Mouse (Mus musculus): ENCODE results near the gene Cd200. TPM values are rescaled to one million over a fixed set of nuclear protein-coding genes. Genes with fewer than 3 reads are reported as not detected.

Cd200 gene
- polyA plus RNA-seq, 1 experiment from 2014 or later: 68.5 TPM

DNA sequence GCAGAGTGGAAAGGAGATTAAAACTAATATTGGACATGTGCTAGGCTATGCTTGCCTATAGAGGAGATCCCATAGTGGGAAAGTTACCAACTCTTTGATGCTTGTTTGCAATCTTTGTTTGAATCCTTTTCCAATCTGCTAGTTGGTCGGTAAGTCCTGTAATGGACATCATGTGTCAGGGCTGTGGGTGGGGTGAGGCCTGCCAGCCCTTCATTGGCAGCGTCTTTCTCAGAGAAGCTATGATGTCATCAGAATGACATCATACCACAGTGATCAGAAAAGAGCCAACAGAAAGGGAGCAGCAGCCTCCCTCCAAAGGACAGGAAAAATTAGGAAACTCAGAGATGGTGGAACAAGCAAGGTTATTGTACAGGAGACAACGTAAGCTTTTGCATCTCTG is 9.4 kb downstream of the Cd200 start:
- no peak overlapping the region for H3K27ac ChIP-seq
- no peak overlapping the region for H3K4me3 ChIP-seq
- H3K27me3 ChIP-seq: no peaks in the 10 kb centered on the region
- H3K36me3 ChIP-seq: no peaks in the 10 kb centered on the region; the same call in 1 of the 2 replicates
- H3K9me3 ChIP-seq: no peaks in the 10 kb centered on the region
- no peak overlapping the region for H3K4me2 ChIP-seq
- ATAC-seq (ENCODE audit: borderline replicate concordance, extremely low read depth, low FRiP score, low TSS enrichment): no peak
- peaks cover 13% of the 10 kb centered on the region for H3K4me1 ChIP-seq
- H3K9ac ChIP-seq: no peak overlapping the region
- 76% methylated on average over 3 of the region's 3 CpGs for WGBS

DNA sequence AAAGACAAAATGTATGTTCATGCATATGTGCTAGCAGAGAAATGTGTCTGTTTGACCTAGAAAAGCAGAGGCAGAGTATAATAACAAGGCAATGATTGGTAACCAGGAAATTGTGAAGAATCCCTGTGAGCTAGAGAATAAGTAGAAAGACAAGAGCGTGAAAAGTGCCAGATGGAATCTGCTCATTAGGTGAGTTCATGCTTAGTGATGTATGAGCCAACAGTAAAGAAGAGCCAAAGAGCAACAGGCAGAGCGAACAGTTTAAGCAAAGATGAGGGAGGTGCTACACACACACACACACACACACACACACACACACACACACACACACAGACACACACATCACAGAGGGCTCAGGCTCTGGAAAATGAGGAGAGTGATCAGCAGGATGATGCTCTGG is 11.4 kb downstream of the Cd200 start:
- Histone ChIP-seq H3K9me3 (no peaks in the 10 kb centered on the region), H3K27ac (no peak overlapping the region), H3K4me1 (peaks cover 10% of the 10 kb centered on the region), H3K9ac (no peak overlapping the region), H3K4me3 (no peak overlapping the region), H3K4me2 (no peak overlapping the region), H3K36me3 (no peaks in the 10 kb centered on the region; the same call in 1 of the 2 replicates), H3K27me3 (no peaks in the 10 kb centered on the region)
- 77% methylated on average over 2 of the region's 2 CpGs for WGBS
- ATAC-seq (ENCODE audit: borderline replicate concordance, extremely low read depth, low FRiP score, low TSS enrichment): no peak

DNA sequence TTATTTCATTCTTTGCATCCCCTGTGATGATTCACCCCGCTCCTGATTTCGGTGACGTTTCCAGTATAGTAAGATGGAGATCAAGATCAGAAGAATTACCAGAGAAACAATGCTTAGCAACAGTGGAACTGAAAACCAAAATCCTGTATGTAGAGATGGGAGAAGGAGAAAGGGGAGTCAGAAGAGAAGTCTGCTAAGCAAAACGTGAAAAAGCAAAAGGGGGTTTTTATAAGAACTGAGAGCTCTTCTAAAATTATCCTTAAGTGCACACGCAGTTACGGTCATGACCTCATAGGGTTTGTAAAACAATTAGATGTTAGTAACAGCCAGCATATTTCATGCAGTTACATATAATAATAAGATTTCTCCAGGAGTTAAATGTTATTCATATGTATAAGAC is 16.6 kb downstream of the Cd200 start:
- Histone ChIP-seq H3K4me3 (no peak overlapping the region), H3K9ac (no peak overlapping the region), H3K9me3 (no peaks in the 10 kb centered on the region), H3K27me3 (no peaks in the 10 kb centered on the region), H3K36me3 (no peaks in the 10 kb centered on the region; the same call in 1 of the 2 replicates), H3K4me2 (no peak overlapping the region), H3K4me1 (no peaks in the 10 kb centered on the region), H3K27ac (no peak overlapping the region)
- no peak for ATAC-seq (ENCODE audit: borderline replicate concordance, extremely low read depth, low FRiP score, low TSS enrichment)
- WGBS: 84% methylated on average over 6 of the region's 6 CpGs

DNA sequence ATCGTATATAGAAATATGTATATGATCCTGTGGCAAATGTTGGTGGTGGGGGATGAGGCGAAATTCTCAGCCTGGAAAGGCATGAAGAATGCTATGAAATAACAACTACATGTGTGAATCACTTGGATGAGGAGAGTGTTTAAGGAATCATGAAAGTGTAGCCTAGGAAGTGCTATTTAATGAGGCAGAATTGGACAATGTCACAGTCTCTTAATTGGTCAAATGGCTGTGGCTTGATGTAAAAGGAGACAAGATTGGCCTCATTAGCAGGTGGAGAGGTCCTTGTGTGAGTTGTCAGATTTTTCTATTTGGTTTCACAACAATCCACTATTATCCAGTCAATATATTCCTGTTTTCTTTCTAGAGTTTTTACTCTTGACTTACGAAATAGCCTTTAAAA is 17.2 kb downstream of the Cd200 start:
- no peaks in the 10 kb centered on the region for H3K9me3 ChIP-seq
- H3K4me3 ChIP-seq: no peak overlapping the region
- no peak overlapping the region for H3K27ac ChIP-seq
- 91% methylated on average over 3 of the region's 3 CpGs for WGBS
- no peak overlapping the region for H3K4me2 ChIP-seq
- no peak for ATAC-seq (ENCODE audit: borderline replicate concordance, extremely low read depth, low FRiP score, low TSS enrichment)
- H3K4me1 ChIP-seq: no peaks in the 10 kb centered on the region
- no peak overlapping the region for H3K9ac ChIP-seq
- no peaks in the 10 kb centered on the region for H3K27me3 ChIP-seq
- H3K36me3 ChIP-seq: no peaks in the 10 kb centered on the region; the same call in 1 of the 2 replicates

DNA sequence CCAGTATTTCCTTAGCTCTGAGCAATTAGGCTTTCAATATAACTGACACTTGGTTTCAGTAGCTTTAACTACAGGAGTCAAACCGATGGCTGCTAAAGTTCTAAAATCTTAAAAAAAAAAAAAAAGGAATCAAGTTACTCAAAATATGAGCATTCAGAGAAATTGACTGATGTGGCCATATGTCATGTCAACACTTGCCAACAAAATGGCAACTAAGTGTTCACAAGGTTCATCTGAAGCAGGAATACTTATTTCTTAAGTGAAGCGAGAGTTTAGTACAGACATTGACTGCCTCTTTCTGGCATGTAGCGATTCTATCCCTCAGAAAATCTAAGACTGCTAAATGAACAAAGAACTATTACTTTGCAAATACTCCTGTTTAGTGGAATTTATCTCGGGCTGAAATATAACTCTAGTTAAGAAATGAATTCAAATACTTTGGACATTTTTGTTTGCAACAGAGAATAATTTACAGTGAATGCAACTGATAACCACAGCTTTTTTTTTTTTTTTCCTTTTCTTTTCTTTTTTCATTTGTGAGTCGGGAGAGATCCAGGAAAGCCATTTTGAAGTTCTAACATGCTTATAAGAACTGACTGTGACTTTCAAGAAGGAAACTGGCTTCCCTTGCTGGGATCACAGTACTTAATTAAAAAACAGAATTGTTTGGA is 18.4 kb downstream of the Cd200 start:
- Histone ChIP-seq H3K27me3 (no peaks in the 10 kb centered on the region), H3K4me1 (no peaks in the 10 kb centered on the region), H3K36me3 (no peaks in the 10 kb centered on the region; the same call in 1 of the 2 replicates), H3K27ac (no peak overlapping the region), H3K9me3 (no peaks in the 10 kb centered on the region), H3K4me2 (no peak overlapping the region), H3K9ac (no peak overlapping the region), H3K4me3 (no peak overlapping the region)
- WGBS: 53% methylated on average over 5 of the region's 5 CpGs
- no peak for ATAC-seq (ENCODE audit: borderline replicate concordance, extremely low read depth, low FRiP score, low TSS enrichment)

DNA sequence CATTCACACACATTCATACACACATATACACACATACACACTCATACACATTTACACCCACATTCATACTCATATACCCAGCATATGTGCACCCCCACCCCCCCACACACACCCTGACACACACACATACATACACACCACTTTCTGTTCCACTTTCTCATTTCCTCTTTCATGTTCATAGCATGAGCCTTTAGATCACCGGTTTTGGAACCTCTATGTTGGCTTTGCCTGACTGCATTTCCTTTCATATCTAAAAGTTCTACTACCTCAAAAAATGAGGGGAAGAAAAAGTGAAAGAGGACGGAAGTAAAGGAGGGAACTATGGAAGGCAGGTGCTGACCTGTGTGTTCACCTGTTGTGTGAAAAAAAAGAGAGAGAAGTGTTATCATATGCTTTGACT is 19.0 kb downstream of the Cd200 start:
- no peak overlapping the region for H3K9ac ChIP-seq
- no peaks in the 10 kb centered on the region; the same call in 1 of the 2 replicates for H3K36me3 ChIP-seq
- no peak overlapping the region for H3K27ac ChIP-seq
- no peaks in the 10 kb centered on the region for H3K4me1 ChIP-seq
- no peaks in the 10 kb centered on the region for H3K27me3 ChIP-seq
- no peak overlapping the region for H3K4me3 ChIP-seq
- H3K4me2 ChIP-seq: no peak overlapping the region
- H3K9me3 ChIP-seq: no peaks in the 10 kb centered on the region
- no peak for ATAC-seq (ENCODE audit: borderline replicate concordance, extremely low read depth, low FRiP score, low TSS enrichment)
- WGBS: 70% methylated on average over 2 of the region's 2 CpGs

DNA sequence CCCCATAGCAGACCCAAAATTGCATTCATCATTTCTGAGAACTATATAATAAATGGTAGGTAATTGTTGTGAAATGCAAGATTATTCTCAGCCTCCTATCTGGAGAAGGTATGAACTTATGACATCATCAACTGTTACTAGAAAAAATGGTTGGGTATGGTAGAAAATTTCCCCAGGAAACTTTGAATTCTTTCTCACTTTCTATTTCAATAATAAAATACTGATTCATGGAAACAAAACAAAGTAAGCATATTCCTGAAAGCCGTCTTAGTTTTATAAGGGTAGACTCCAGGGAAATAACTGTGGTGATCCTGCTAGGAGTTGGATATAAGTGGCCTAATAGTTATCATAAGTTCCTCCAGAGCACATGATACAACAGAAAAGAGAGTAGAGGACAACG is 19.8 kb downstream of the Cd200 start:
- Histone ChIP-seq H3K27ac (no peak overlapping the region), H3K9me3 (no peaks in the 10 kb centered on the region), H3K4me1 (no peaks in the 10 kb centered on the region), H3K9ac (no peak overlapping the region), H3K4me3 (no peak overlapping the region), H3K4me2 (no peak overlapping the region), H3K27me3 (no peaks in the 10 kb centered on the region), H3K36me3 (no peaks in the 10 kb centered on the region)
- ATAC-seq (ENCODE audit: borderline replicate concordance, extremely low read depth, low FRiP score, low TSS enrichment): no peak
- WGBS: 80% methylated on average over 2 of the region's 2 CpGs

DNA sequence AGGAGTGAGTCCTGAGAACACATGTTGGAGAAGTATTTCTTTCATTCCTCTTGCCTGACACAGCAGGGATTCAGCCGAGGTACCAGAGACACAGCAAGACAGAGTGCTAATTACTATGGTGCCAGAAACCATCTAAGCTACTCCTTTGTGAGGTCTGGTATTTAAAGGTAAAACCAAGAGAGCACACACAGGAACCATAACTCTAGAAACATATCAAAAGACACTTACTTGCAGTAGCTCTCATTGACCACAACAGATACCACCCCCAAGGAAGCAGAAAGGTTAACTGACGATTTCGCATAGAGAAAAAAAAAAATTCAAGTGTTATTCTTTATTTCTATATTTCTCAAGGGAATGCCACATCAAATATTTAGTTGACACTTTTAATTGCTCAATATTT is 27.0 kb downstream of the Cd200 start:
- ATAC-seq (ENCODE audit: borderline replicate concordance, extremely low read depth, low FRiP score, low TSS enrichment): no peak
- no peak overlapping the region for H3K4me2 ChIP-seq
- H3K27me3 ChIP-seq: no peaks in the 10 kb centered on the region
- H3K36me3 ChIP-seq: 0 out of 2 replicates have a peak, but pooled peaks cover 3% of the 10 kb centered on the region
- 0 out of 2 replicates have a peak, but pooled peaks cover 4% of the 10 kb centered on the region for H3K4me1 ChIP-seq
- no peak overlapping the region for H3K9ac ChIP-seq
- H3K27ac ChIP-seq: no peak overlapping the region
- H3K4me3 ChIP-seq: no peak overlapping the region
- H3K9me3 ChIP-seq: no peaks in the 10 kb centered on the region
- 82% methylated on average over 3 of the region's 3 CpGs for WGBS

DNA sequence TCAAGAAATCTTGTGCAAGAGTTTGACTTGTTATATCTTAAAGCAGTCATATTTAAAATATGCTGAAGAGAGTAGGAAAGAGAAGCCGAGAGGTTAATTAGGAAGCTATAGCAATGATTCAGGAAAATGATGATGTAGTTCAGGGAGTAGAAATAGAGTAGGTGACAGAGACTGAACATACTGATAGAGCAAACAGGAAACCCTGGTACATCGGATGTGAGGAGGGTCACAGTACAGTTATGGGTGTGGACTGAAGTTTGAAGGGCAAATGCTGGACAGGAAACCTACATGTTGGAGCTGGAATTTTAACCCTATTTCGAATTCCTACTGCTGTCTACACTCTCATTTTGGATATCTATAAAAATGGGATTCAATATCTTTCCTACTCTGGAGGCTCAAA is 29.9 kb downstream of the Cd200 start:
- Histone ChIP-seq H3K27me3 (no peaks in the 10 kb centered on the region), H3K4me3 (no peak overlapping the region), H3K9ac (no peak overlapping the region), H3K27ac (no peak overlapping the region), H3K9me3 (no peaks in the 10 kb centered on the region), H3K4me2 (no peak overlapping the region), H3K36me3 (0 out of 2 replicates have a peak, but pooled peaks cover 3% of the 10 kb centered on the region), H3K4me1 (peaks cover 13% of the 10 kb centered on the region)
- WGBS: 57% methylated on average over 3 of the region's 3 CpGs
- no peak for ATAC-seq (ENCODE audit: borderline replicate concordance, extremely low read depth, low FRiP score, low TSS enrichment)

DNA sequence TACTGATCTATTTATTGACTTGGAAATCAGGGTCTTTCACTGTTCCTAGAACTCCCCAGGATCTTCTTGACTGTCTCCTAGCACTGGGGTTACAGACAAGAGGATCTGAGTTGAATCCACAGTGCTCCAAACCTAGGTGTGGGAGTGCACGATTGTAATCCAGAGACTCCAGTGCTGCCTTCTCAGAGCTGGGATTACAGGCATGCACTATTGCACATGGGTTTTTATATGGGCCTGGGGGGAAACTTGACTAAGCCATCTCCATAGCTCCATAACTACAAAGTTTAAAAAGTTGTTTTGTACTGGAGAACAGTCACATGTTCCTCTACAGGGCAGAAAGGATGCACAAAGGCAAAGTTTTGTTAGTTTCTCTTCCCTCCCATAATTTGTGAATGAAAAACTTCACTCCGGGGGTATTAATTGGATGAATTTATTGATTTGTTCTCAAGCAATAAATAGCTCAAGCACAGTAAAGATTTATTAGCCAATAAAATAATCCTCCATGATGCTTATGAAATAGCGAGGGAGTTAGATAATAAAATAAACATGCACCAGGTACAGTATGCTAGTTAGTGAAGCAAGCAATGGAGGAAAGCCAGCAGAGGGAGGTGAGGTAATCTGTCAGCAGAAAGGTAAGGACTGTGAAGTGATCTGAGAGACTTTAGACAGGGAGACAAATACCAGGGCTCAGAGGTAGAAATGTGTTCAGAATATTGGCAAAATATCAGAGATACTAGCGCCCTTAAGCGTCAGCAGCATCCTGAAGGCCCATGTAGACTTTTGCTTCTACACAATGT is 30.5 kb downstream of the Cd200 start:
- WGBS: 86% methylated on average over 5 of the region's 5 CpGs

DNA sequence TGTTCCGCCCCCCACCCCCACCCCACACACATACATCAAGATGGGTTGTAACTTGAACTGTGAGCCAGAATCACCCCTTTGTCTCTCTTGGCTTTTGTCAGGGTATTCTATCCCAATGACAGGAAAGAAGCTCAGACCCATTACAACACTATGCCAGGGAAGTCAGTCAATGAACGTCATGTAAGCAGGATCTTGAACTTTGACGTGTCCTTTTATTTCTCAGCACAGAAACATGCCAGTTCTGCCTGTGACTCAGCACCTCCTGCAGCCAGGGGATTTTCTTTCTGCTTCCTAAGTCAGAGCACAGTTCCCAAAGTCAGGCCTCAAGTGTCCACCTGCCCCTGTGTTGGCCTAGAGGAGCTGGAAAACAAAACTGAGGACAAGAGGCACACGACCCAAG is 31.5 kb downstream of the Cd200 start:
- Histone ChIP-seq H3K4me3 (no peak overlapping the region), H3K27ac (no peak overlapping the region), H3K4me1 (peaks cover 9% of the 10 kb centered on the region), H3K9ac (no peak overlapping the region), H3K9me3 (no peaks in the 10 kb centered on the region), H3K36me3 (0 out of 2 replicates have a peak, but pooled peaks cover 3% of the 10 kb centered on the region), H3K4me2 (no peak overlapping the region), H3K27me3 (no peaks in the 10 kb centered on the region)
- ATAC-seq (ENCODE audit: borderline replicate concordance, extremely low read depth, low FRiP score, low TSS enrichment): no peak
- WGBS: 78% methylated on average over 4 of the region's 4 CpGs

More for the DNA sequence above, 30.5 kb downstream of the Cd200 start:
- Histone ChIP-seq H3K9ac (no peak overlapping the region), H3K36me3 (0 out of 2 replicates have a peak, but pooled peaks cover 3% of the 10 kb centered on the region), H3K4me1 (peaks cover 13% of the 10 kb centered on the region), H3K9me3 (no peaks in the 10 kb centered on the region), H3K4me3 (no peak overlapping the region), H3K27ac (no peak overlapping the region), H3K27me3 (no peaks in the 10 kb centered on the region), H3K4me2 (no peak overlapping the region)
- ATAC-seq (ENCODE audit: borderline replicate concordance, extremely low read depth, low FRiP score, low TSS enrichment): no peak

DNA sequence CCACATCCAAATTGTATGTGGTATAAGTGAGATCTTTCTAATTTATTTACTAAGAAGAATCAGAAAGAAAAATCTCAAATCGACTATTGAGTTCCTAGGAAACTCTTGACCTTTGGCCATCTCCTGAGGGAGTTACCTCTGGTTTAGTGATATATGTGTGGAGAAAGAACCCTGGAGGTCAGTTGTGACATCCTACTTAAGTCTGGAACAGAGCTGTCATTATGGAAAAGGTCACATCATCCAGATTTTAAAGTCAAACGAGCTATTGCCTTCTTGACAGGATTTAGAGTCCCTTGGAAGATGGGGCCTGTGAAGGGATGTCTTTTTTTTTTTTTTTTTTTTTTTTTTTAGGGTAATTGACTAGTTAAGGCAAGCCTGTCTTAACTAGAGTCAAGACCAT is 32.0 kb downstream of the Cd200 start:
- 0 out of 2 replicates have a peak, but pooled peaks cover 2% of the 10 kb centered on the region for H3K36me3 ChIP-seq
- no peaks in the 10 kb centered on the region for H3K27me3 ChIP-seq
- no peak overlapping the region for H3K27ac ChIP-seq
- no peak overlapping the region for H3K4me2 ChIP-seq
- H3K9ac ChIP-seq: no peak overlapping the region
- 49% methylated on average over 2 of the region's 2 CpGs for WGBS
- H3K9me3 ChIP-seq: no peaks in the 10 kb centered on the region
- ATAC-seq (ENCODE audit: borderline replicate concordance, extremely low read depth, low FRiP score, low TSS enrichment): no peak
- H3K4me3 ChIP-seq: no peak overlapping the region
- peaks cover 9% of the 10 kb centered on the region for H3K4me1 ChIP-seq

Measured in lung, embryonic 15.5 days (tissue).